Mouse (Mus musculus): ENCODE measurements around the gene Hoxa4.

DNA sequence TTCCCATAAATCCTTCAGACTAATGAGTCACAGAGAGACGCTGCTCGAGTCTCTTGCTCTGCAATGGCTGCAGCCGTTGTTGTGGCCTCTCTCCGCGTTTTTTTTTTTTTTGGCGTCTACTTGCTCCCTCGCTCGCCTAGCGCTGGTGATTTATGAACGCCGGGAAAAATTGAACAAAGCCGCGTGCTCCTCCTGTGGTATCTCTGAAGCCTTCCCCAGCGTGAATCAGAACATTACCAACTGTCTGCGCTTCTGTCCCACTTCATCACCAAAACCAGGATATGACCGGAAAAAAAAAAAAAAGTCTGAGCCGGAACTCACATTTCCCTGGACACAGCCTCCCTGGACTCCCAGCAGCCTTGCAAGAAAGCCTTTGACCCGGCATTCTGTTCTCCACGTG lies 6.3 kb downstream of the Hoxa4 start:
- no peak for TF ChIP-seq POLR2A (IDR thresholded peaks at IDR 0.05; ENCODE audit: low read depth, low read length)
- no peak for TF ChIP-seq GABPA (IDR thresholded peaks at IDR 0.05; ENCODE audit: insufficient replicate concordance, low read depth, low read length)
- TF ChIP-seq CTCF (conservative IDR thresholded peaks at IDR 0.05 in 1 of 2, IDR thresholded peaks at IDR 0.05 in 1 of 2; ENCODE audit: low read depth in 2 of 2, low read length in 2 of 2), result no peak
- TF ChIP-seq IRF4 (IDR thresholded peaks at IDR 0.05; ENCODE audit: low read depth, low read length), result no peak
- no peak for TF ChIP-seq HCFC1 (IDR thresholded peaks at IDR 0.05; ENCODE audit: low read depth, low read length)
- no peak for TF ChIP-seq ELF1 (IDR thresholded peaks at IDR 0.05; ENCODE audit: low read depth, low read length)
- TF ChIP-seq ETS1 (conservative IDR thresholded peaks at IDR 0.05; ENCODE audit: low read depth, low read length), result no peak
- TF ChIP-seq ZC3H11A (IDR thresholded peaks at IDR 0.05; ENCODE audit: low read depth, low read length), result no peak
- no peak for TF ChIP-seq MXI1 (IDR thresholded peaks at IDR 0.05; ENCODE audit: low read depth, low read length)
- TF ChIP-seq EP300 (IDR thresholded peaks at IDR 0.05; ENCODE audit: low read length), result no peak
- no peak for TF ChIP-seq ZNF384 (IDR thresholded peaks at IDR 0.05; ENCODE audit: low read depth, low read length)

Measured in CH12.LX (cell line).